Mouse (Mus musculus): ENCODE measurements around the gene Fam122a. TPM values are rescaled to one million over a fixed set of nuclear protein-coding genes. Genes with fewer than 3 reads are reported as not detected.

Fam122a gene
- total and polyA plus RNA-seq, 2 experiments from 2014 or later = 3.9 to 55.1 TPM

GRCm38 (mm10) chr19:24472512-24472911 lies 4.6 kb downstream of the Fam122a start:
- no peaks in the 10 kb centered on the region for H3K36me3 ChIP-seq (replicated peaks; ENCODE audit: control insufficient read depth, insufficient read depth, low read length)
- TF ChIP-seq EP300 (IDR thresholded peaks at IDR 0.05; ENCODE audit: low read depth) (no peak), CTCF (IDR thresholded peaks at IDR 0.05; ENCODE audit: low read depth) (no peak)
- 87% methylated on average over 5 of the region's 5 CpGs for WGBS
- no peaks in the 10 kb centered on the region for H3K9me3 ChIP-seq (replicated peaks; ENCODE audit: control insufficient read depth, low read length)
- no peak overlapping the region for H3K27ac ChIP-seq (ENCODE audit: low read depth)
- ATAC-seq (ENCODE audit: insufficient read depth, low read depth) (no peak), DNase-seq (ENCODE audit: low spot score) (no peak)
- H3K4me2 ChIP-seq (ENCODE audit: low read depth, low read length) = no peak overlapping the region
- H3K9ac ChIP-seq (replicated peaks; ENCODE audit: low read depth, low read length) = no peak overlapping the region
- H3K4me3 ChIP-seq (ENCODE audit: low read depth, low read length) = no peak overlapping the region
- H3K27me3 ChIP-seq (ENCODE audit: control insufficient read depth, insufficient read depth, low read length) = no peaks in the 10 kb centered on the region
- H3K4me1 ChIP-seq (ENCODE audit: control insufficient read depth, insufficient read depth) = peaks cover 22% of the 10 kb centered on the region

- no peak overlapping the region for H3K4me2 ChIP-seq (ENCODE audit: low read depth, low read length)
- 84% methylated on average over 6 of the region's 6 CpGs for WGBS
- peaks cover 23% of the 10 kb centered on the region for H3K4me1 ChIP-seq (ENCODE audit: control insufficient read depth, insufficient read depth)
- no peaks in the 10 kb centered on the region for H3K9me3 ChIP-seq (replicated peaks; ENCODE audit: control insufficient read depth, low read length)
- DNase-seq (ENCODE audit: low spot score) (no peak), ATAC-seq (ENCODE audit: insufficient read depth, low read depth) (no peak)
- no peak overlapping the region for H3K4me3 ChIP-seq (ENCODE audit: low read depth, low read length)
- no peak for TF ChIP-seq EP300 (IDR thresholded peaks at IDR 0.05; ENCODE audit: low read depth)
- TF ChIP-seq CTCF (IDR thresholded peaks at IDR 0.05; ENCODE audit: low read depth) = no peak
- no peaks in the 10 kb centered on the region for H3K36me3 ChIP-seq (replicated peaks; ENCODE audit: control insufficient read depth, insufficient read depth, low read length)
- H3K27ac ChIP-seq (ENCODE audit: low read depth) = no peak overlapping the region
- H3K9ac ChIP-seq (replicated peaks; ENCODE audit: low read depth, low read length) = no peak overlapping the region
- H3K27me3 ChIP-seq (ENCODE audit: control insufficient read depth, insufficient read depth, low read length) = no peaks in the 10 kb centered on the region
Observed at GRCm38 (mm10) chr19:24471538-24471937, 5.6 kb downstream of the Fam122a start.

- TF ChIP-seq EP300 (IDR thresholded peaks at IDR 0.05; ENCODE audit: low read depth) = no peak
- TF ChIP-seq CTCF (IDR thresholded peaks at IDR 0.05; ENCODE audit: low read depth) = no peak
- Histone ChIP-seq H3K27me3 (ENCODE audit: control insufficient read depth, insufficient read depth, low read length) (no peaks in the 10 kb centered on the region), H3K27ac (ENCODE audit: low read depth) (peak overlapping the region; percentile 56), H3K36me3 (replicated peaks; ENCODE audit: control insufficient read depth, insufficient read depth, low read length) (no peaks in the 10 kb centered on the region), H3K4me3 (ENCODE audit: low read depth, low read length) (no peak overlapping the region), H3K4me1 (ENCODE audit: control insufficient read depth, insufficient read depth) (peaks cover 15% of the 10 kb centered on the region), H3K4me2 (ENCODE audit: low read depth, low read length) (peak overlapping the region; percentile 32), H3K9me3 (replicated peaks; ENCODE audit: control insufficient read depth, low read length) (no peaks in the 10 kb centered on the region), H3K9ac (replicated peaks; ENCODE audit: low read depth, low read length) (0 out of 2 replicates have a peak overlapping the region, but pooled peaks have one; percentile 38)
- ATAC-seq (ENCODE audit: insufficient read depth, low read depth) (no peak), DNase-seq (ENCODE audit: low spot score) (no peak)
- 30% methylated on average over 4 of the region's 4 CpGs for WGBS
Observed at GRCm38 (mm10) chr19:24469216-24469615, 7.9 kb downstream of the Fam122a start.

GRCm38 (mm10) chr19:24468616-24469015 lies 8.5 kb downstream of the Fam122a start:
- Histone ChIP-seq H3K4me2 (ENCODE audit: low read depth, low read length) (peak overlapping the region; percentile 32), H3K4me3 (ENCODE audit: low read depth, low read length) (no peak overlapping the region), H3K4me1 (ENCODE audit: control insufficient read depth, insufficient read depth) (peaks cover 15% of the 10 kb centered on the region), H3K9me3 (replicated peaks; ENCODE audit: control insufficient read depth, low read length) (0 out of 2 replicates have a peak, but pooled peaks cover 4% of the 10 kb centered on the region), H3K27me3 (ENCODE audit: control insufficient read depth, insufficient read depth, low read length) (no peaks in the 10 kb centered on the region), H3K9ac (replicated peaks; ENCODE audit: low read depth, low read length) (0 out of 2 replicates have a peak overlapping the region, but pooled peaks have one; percentile 38), H3K36me3 (replicated peaks; ENCODE audit: control insufficient read depth, insufficient read depth, low read length) (no peaks in the 10 kb centered on the region), H3K27ac (ENCODE audit: low read depth) (peak overlapping the region; percentile 56; the same call in 1 of the 2 replicates)
- no peak for TF ChIP-seq CTCF (IDR thresholded peaks at IDR 0.05; ENCODE audit: low read depth)
- no peak for TF ChIP-seq EP300 (IDR thresholded peaks at IDR 0.05; ENCODE audit: low read depth)
- WGBS = 52% methylated on average over 3 of the region's 3 CpGs
- ATAC-seq (ENCODE audit: insufficient read depth, low read depth) = 0 out of 2 replicates have a peak, but pooled peaks have one; percentile 47
- peak; percentile 65 for DNase-seq (ENCODE audit: low spot score)

- no peak overlapping the region for H3K4me2 ChIP-seq (ENCODE audit: low read depth, low read length)
- H3K9me3 ChIP-seq (replicated peaks; ENCODE audit: control insufficient read depth, low read length) = 0 out of 2 replicates have a peak, but pooled peaks cover 4% of the 10 kb centered on the region
- no peak overlapping the region for H3K27ac ChIP-seq (ENCODE audit: low read depth)
- whole genome bisulfite sequencing = 71% methylated on average over 3 of the region's 3 CpGs
- no peak for ATAC-seq (ENCODE audit: insufficient read depth, low read depth)
- no peak overlapping the region for H3K9ac ChIP-seq (replicated peaks; ENCODE audit: low read depth, low read length)
- H3K4me1 ChIP-seq (ENCODE audit: control insufficient read depth, insufficient read depth) = peaks cover 5% of the 10 kb centered on the region
- DNase-seq (ENCODE audit: low spot score) = no peak
- no peaks in the 10 kb centered on the region for H3K36me3 ChIP-seq (replicated peaks; ENCODE audit: control insufficient read depth, insufficient read depth, low read length)
- H3K4me3 ChIP-seq (ENCODE audit: low read depth, low read length) = no peak overlapping the region
- no peak for TF ChIP-seq EP300 (IDR thresholded peaks at IDR 0.05; ENCODE audit: low read depth)
- TF ChIP-seq CTCF (IDR thresholded peaks at IDR 0.05; ENCODE audit: low read depth) = no peak
- H3K27me3 ChIP-seq (ENCODE audit: control insufficient read depth, insufficient read depth, low read length) = no peaks in the 10 kb centered on the region
Observed at GRCm38 (mm10) chr19:24463011-24463410, 14.1 kb downstream of the Fam122a start.
